ENCODE assay signal across 25 mouse cellular contexts in genomic region chr13:59909400-59909799, GRCm38 (mm10).
DNase-seq lines count a peak whose midpoint lies in the region; ATAC-seq and TF ChIP-seq lines count a peak whose summit lies in the region.
"Had no signal": no experiment of that assay in that cellular context is flagged by ENCODE, and none has a peak within 500 bp of the region (broad histone marks: within the 10 kb centered on the region; RNA-seq: fewer than 3 reads in every experiment).

No protein-coding gene starts in this region.

- 88% methylated on average over 4 of the region's 4 CpGs for WGBS in forebrain, embryonic 10.5 days
- WGBS in forebrain, postnatal 0 days, result 86% methylated on average over 4 of the region's 4 CpGs
- 86% methylated on average over 4 of the region's 4 CpGs for WGBS in hindbrain, embryonic 10.5 days
- WGBS in hindbrain, embryonic 13.5 days, result 90% methylated on average over 4 of the region's 4 CpGs
- WGBS in kidney, embryonic 16.5 days, result 41% methylated on average over 4 of the region's 4 CpGs

- no peak overlapping the region for H3K9ac ChIP-seq in forebrain, postnatal 0 days
- no peak overlapping the region for H3K9ac ChIP-seq in hindbrain, embryonic 13.5 days
- H3K9ac ChIP-seq in kidney, embryonic 16.5 days (replicated peaks; ENCODE audit: low read length), result no peak overlapping the region
- H3K9ac ChIP-seq: embryonic facial prominence, embryonic 12.5 days; forebrain, embryonic 15.5 days; hindbrain, embryonic 15.5 days had no signal

- peak overlapping the region; percentile 66; the same call in 1 of the 2 replicates for H3K27ac ChIP-seq in forebrain, embryonic 10.5 days
- H3K27ac ChIP-seq in forebrain, postnatal 0 days (ENCODE audit: low read depth, low read length), result no peak overlapping the region
- H3K27ac ChIP-seq in hindbrain, embryonic 10.5 days, result peak overlapping the region; percentile 23; the same call in 1 of the 2 replicates
- H3K27ac ChIP-seq in hindbrain, embryonic 13.5 days, result no peak overlapping the region
- H3K27ac ChIP-seq in kidney, embryonic 16.5 days (ENCODE audit: low read length), result no peak overlapping the region
- H3K27ac ChIP-seq: embryonic facial prominence, embryonic 12.5 days; forebrain, embryonic 15.5 days; hindbrain, embryonic 15.5 days had no signal

- no peak for DNase-seq in forebrain, embryonic 10.5 days (ENCODE audit: extremely low spot score, low spot score)
- no peak for DNase-seq in forebrain, postnatal 0 days
- no peak for DNase-seq in hindbrain, embryonic 10.5 days (ENCODE audit: low spot score)
- DNase-seq in kidney, adult 11 months, result no peak
- DNase-seq in retina, postnatal 1 day, result peak; percentile 62
- no peak for DNase-seq in retina, embryonic 14.5 days (ENCODE audit: low spot score)
- DNase-seq: adrenal gland, postnatal 10 days; adrenal gland, postnatal 36 days; B cell, adult 2 months; cerebellum, adult 18-20 months; cerebellum, adult 9-10 months; cerebellum, postnatal 14 days; gastrocnemius, postnatal 10 days; gastrocnemius, postnatal 36 days; heart, postnatal 36 days had no signal

- no peak overlapping the region for H3K4me3 ChIP-seq in forebrain, embryonic 10.5 days
- no peak overlapping the region for H3K4me3 ChIP-seq in forebrain, postnatal 0 days (ENCODE audit: low read depth, low read length)
- H3K4me3 ChIP-seq in hindbrain, embryonic 10.5 days, result no peak overlapping the region
- H3K4me3 ChIP-seq in hindbrain, embryonic 13.5 days, result no peak overlapping the region
- H3K4me3 ChIP-seq in kidney, embryonic 16.5 days (ENCODE audit: low read length), result no peak overlapping the region
- H3K4me3 ChIP-seq: embryonic facial prominence, embryonic 12.5 days; erythroblast, embryonic 14.5 days; forebrain, embryonic 15.5 days; hindbrain, embryonic 15.5 days had no signal

- H3K36me3 ChIP-seq in forebrain, embryonic 10.5 days (replicated peaks), result no peaks in the 10 kb centered on the region
- no peaks in the 10 kb centered on the region for H3K36me3 ChIP-seq in forebrain, postnatal 0 days (ENCODE audit: insufficient read depth)
- no peaks in the 10 kb centered on the region for H3K36me3 ChIP-seq in hindbrain, embryonic 10.5 days
- H3K36me3 ChIP-seq in hindbrain, embryonic 13.5 days, result no peaks in the 10 kb centered on the region
- H3K36me3 ChIP-seq in kidney, embryonic 16.5 days (ENCODE audit: insufficient read depth, low read length), result no peaks in the 10 kb centered on the region
- H3K36me3 ChIP-seq: embryonic facial prominence, embryonic 12.5 days; forebrain, embryonic 15.5 days; G1E; hindbrain, embryonic 15.5 days had no signal

- H3K9me3 ChIP-seq in forebrain, embryonic 10.5 days, result peaks cover 18% of the 10 kb centered on the region
- no peaks in the 10 kb centered on the region for H3K9me3 ChIP-seq in forebrain, postnatal 0 days (ENCODE audit: low read length)
- H3K9me3 ChIP-seq in hindbrain, embryonic 10.5 days, result peaks cover 10% of the 10 kb centered on the region; the same call in 1 of the 2 replicates
- no peaks in the 10 kb centered on the region for H3K9me3 ChIP-seq in hindbrain, embryonic 13.5 days
- no peaks in the 10 kb centered on the region; the same call in 1 of the 2 replicates for H3K9me3 ChIP-seq in kidney, embryonic 16.5 days (ENCODE audit: low read length)
- H3K9me3 ChIP-seq: forebrain, embryonic 15.5 days; hindbrain, embryonic 15.5 days had no signal

- no peaks in the 10 kb centered on the region for H3K27me3 ChIP-seq in forebrain, embryonic 10.5 days (ENCODE audit: poor library complexity, severe bottlenecking)
- H3K27me3 ChIP-seq in forebrain, postnatal 0 days (ENCODE audit: insufficient read depth, low read length), result no peaks in the 10 kb centered on the region
- H3K27me3 ChIP-seq in hindbrain, embryonic 10.5 days (ENCODE audit: insufficient read depth, poor library complexity, severe bottlenecking), result no peaks in the 10 kb centered on the region
- no peaks in the 10 kb centered on the region for H3K27me3 ChIP-seq in hindbrain, embryonic 13.5 days
- no peaks in the 10 kb centered on the region for H3K27me3 ChIP-seq in kidney, embryonic 16.5 days (ENCODE audit: insufficient read depth, low read length)
- H3K27me3 ChIP-seq: CH12.LX; embryonic facial prominence, embryonic 12.5 days; forebrain, embryonic 15.5 days; hindbrain, embryonic 15.5 days; Patski had no signal

- H3K4me1 ChIP-seq in forebrain, embryonic 10.5 days, result peaks cover 41% of the 10 kb centered on the region
- no peaks in the 10 kb centered on the region for H3K4me1 ChIP-seq in forebrain, postnatal 0 days (ENCODE audit: insufficient read depth)
- H3K4me1 ChIP-seq in hindbrain, embryonic 10.5 days (replicated peaks), result peaks cover 22% of the 10 kb centered on the region
- peaks cover 12% of the 10 kb centered on the region; the same call in 1 of the 2 replicates for H3K4me1 ChIP-seq in hindbrain, embryonic 13.5 days (replicated peaks)
- no peaks in the 10 kb centered on the region for H3K4me1 ChIP-seq in kidney, embryonic 16.5 days (ENCODE audit: insufficient read depth, low read length)

- TF ChIP-seq CTCF in forebrain, postnatal 0 days (IDR thresholded peaks at IDR 0.05; ENCODE audit: low read depth), result no peak

- ATAC-seq in forebrain, postnatal 0 days, result no peak
- ATAC-seq in hindbrain, embryonic 13.5 days (ENCODE audit: low FRiP score), result no peak
- peak; percentile 12; the same call in 1 of the 2 replicates for ATAC-seq in kidney, embryonic 16.5 days (ENCODE audit: low FRiP score, low TSS enrichment)
- ATAC-seq: forebrain, embryonic 15.5 days; Patski had no signal

- H3K4me2 ChIP-seq in forebrain, postnatal 0 days (ENCODE audit: low read depth), result no peak overlapping the region
- no peak overlapping the region for H3K4me2 ChIP-seq in hindbrain, embryonic 13.5 days
- H3K4me2 ChIP-seq in kidney, embryonic 16.5 days (replicated peaks; ENCODE audit: low read depth, low read length), result no peak overlapping the region
- H3K4me2 ChIP-seq: embryonic facial prominence, embryonic 12.5 days; forebrain, embryonic 15.5 days; heart, embryonic 11.5 days; hindbrain, embryonic 15.5 days had no signal

Comparison
In these comparisons a context has a peak if more than half of its experiments do, and no peak if none do; other contexts are left out.
1. H3K27ac ChIP-seq: peak in forebrain, embryonic 10.5 days (single experiment) and hindbrain, embryonic 10.5 days (single experiment); none in forebrain, postnatal 0 days (single experiment), hindbrain, embryonic 13.5 days (single experiment) and kidney, embryonic 16.5 days (single experiment).